Comparison of ENCODE assay signal across 8 mouse cellular contexts in genomic region chr16:92519820-92520492, GRCm38 (mm10). TPM values are rescaled to one million over a fixed set of nuclear protein-coding genes. Genes with fewer than 3 reads are reported as not detected.
A peak's percentile ranks its signal among the peaks of the same experiment; 100 is the strongest.
DNase-seq lines count a peak whose midpoint lies in the region; ATAC-seq and TF ChIP-seq lines count a peak whose summit lies in the region.

No protein-coding gene starts in this region.

- intact Hi-C loops in left cerebral cortex, adult 2 months (cut with DNase I) = loop anchor here (2.0 to 5.0 kb wide), 3 partner anchors 772 to 1023 kb away; no protein-coding TSS in a partner anchor

- TF ChIP-seq CTCF in left cerebral cortex, adult 2 months (IDR thresholded peaks at IDR 0.05) = peak; percentile 67

- H3K36me3 ChIP-seq in kidney, embryonic 14.5 days (ENCODE audit: control insufficient read depth, insufficient read depth, low read length) = no peaks in the 10 kb centered on the region

- peak; percentile 23 to 65 for DNase-seq in adrenal gland, adult (ENCODE audit: inconsistent age in 2 of 2, low spot score in 1 of 2)
- no peak for DNase-seq in adrenal gland, adult 8-10 months
- DNase-seq in kidney, adult 18-20 months = peak; percentile 32
- peak; percentile 66 for DNase-seq in ES-CJ7 (ENCODE audit: low read depth, low spot score)
- peak; percentile 83 for DNase-seq in embryo, embryonic 10.5 days (ENCODE audit: low spot score)
- peak; percentile 37 to 39 for DNase-seq in left cerebral cortex, adult 2 months (ENCODE audit: extremely low spot score in 1 of 2, low spot score in 2 of 2)
- peak; percentile 69 for DNase-seq in retina, postnatal 1 day

- H3K4me2 ChIP-seq in kidney, embryonic 14.5 days (replicated peaks; ENCODE audit: low read depth, low read length) = no peak overlapping the region

- H3K27me3 ChIP-seq in kidney, embryonic 14.5 days (ENCODE audit: control insufficient read depth, insufficient read depth, low read length) = no peaks in the 10 kb centered on the region

- no peak overlapping the region for H3K27ac ChIP-seq in kidney, embryonic 14.5 days (ENCODE audit: low read depth, low read length)
- no peak overlapping the region for H3K27ac ChIP-seq in left cerebral cortex, adult 2 months

- H3K9ac ChIP-seq in kidney, embryonic 14.5 days (ENCODE audit: low read depth, low read length) = no peak overlapping the region

- no peak for ATAC-seq in kidney, embryonic 14.5 days (ENCODE audit: low FRiP score, low TSS enrichment)

- 55% methylated on average over 13 of the region's 13 CpGs for WGBS in kidney, embryonic 14.5 days

- H3K9me3 ChIP-seq in kidney, embryonic 14.5 days (ENCODE audit: control insufficient read depth, low read length) = no peaks in the 10 kb centered on the region

- no peaks in the 10 kb centered on the region; the same call in 1 of the 2 replicates for H3K4me1 ChIP-seq in kidney, embryonic 14.5 days (ENCODE audit: control insufficient read depth, insufficient read depth, low read length)

- no peak overlapping the region for H3K4me3 ChIP-seq in kidney, embryonic 14.5 days (ENCODE audit: low read length)
- no peak overlapping the region for H3K4me3 ChIP-seq in left cerebral cortex, adult 2 months

RNA-seq across cellular contexts. Expression of gene Clic6, which starts 34.4 kb away (rescaled TPM):
- total RNA-seq in adrenal gland, adult 8-10 months (2022) = under 1 TPM; 0.17 to 0.55 (median 0.32) TPM
- polyA plus RNA-seq in kidney, embryonic 14.5 days (2014; fragmentation: Nextera tagmentation; extraction: Ambion mirVana) = 2.0 and 3.8 TPM in 2 replicates
- 1 to 10 TPM; 1.7 to 2.6 TPM for total RNA-seq in left cerebral cortex, adult 2 months (2021)

RNA-seq across cellular contexts. Expression of gene Rcan1, which starts 49.3 kb away (rescaled TPM):
- total RNA-seq in adrenal gland, adult 8-10 months (2022) = 10 to 100 TPM; 16.0 to 23.4 (median 19.0) TPM
- 14.7 and 23.0 TPM in 2 replicates for polyA plus RNA-seq in kidney, embryonic 14.5 days (2014; fragmentation: Nextera tagmentation; extraction: Ambion mirVana)
- total RNA-seq in left cerebral cortex, adult 2 months (2021) = 10 to 100 TPM; 57.0 to 63.6 TPM
